Mouse (Mus musculus) liver, adult (tissue): ENCODE measurements around the gene Pde4b.

Experiments
- GATA4 ChIP-seq: IDR thresholded peaks from 2 replicates; pipeline ENCODE4 v1.6.1; 2014; ENCODE audit warnings: mild to moderate bottlenecking, low read length; ENCODE audit not compliant: insufficient replicate concordance

The Pde4b gene

DNA sequence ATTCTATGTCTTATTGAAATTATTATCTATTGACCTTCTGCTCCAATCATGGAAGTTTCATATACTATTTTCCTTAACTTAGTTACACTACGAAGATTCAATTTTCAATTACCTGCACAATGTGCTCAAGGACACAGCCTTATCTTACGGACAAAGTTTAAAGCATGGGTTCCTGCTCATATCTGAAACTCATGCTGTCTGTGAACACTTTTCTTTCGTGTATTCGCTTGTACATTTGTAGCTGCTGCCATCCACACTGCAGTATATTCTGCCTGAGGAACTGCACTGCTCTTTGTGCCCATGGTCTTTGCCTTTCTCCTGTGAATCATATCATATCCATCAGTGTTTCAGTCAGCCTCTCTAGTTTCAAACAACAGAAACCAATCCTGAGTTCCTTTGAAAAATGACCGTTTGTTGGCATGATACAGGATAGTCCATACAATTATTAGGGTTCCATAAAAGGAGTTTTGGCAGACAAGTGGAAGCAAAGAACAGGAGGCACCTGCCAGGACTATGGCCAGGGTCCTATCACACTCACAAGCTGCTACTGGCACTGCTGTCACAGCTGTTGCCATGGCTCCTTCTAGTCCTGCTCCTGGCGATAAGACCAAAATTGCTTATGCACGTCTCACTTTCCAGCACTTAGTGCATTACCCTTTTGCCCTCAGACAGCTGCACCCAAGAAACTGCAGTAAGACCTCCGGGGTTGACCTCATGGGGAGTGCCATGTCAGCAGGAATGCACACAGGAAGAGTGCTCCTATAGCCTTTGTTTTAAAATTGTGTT lies 359.0 kb downstream of the Pde4b start:
- no peak for TF ChIP-seq GATA4

- no peak for TF ChIP-seq GATA4
Observed at GRCm38 (mm10) chr4:102456426-102456825, 369.1 kb downstream of the Pde4b start.

GRCm38 (mm10) chr4:102459216-102459999 lies 372.1 kb downstream of the Pde4b start:
- no peak for TF ChIP-seq GATA4

DNA sequence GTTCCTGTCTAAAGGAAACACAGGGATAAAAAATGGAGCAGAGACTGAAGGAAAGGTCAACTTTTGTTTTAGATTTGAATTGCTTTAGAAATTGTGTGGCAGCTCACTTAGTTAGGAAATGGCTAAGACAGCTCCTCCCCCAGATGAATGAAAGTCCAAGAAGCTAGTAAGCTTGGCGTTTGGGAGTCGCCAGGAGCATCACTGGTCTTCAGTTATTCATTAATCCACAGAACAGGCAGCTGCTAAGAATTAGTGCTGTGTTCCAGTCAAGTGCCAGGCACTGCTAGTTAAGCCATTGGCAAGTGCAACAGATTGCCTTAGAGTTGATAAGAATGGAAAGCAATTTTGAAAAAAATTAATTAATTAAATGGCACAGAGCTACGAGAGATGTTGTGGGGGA lies 390.8 kb downstream of the Pde4b start:
- no peak for TF ChIP-seq GATA4

DNA sequence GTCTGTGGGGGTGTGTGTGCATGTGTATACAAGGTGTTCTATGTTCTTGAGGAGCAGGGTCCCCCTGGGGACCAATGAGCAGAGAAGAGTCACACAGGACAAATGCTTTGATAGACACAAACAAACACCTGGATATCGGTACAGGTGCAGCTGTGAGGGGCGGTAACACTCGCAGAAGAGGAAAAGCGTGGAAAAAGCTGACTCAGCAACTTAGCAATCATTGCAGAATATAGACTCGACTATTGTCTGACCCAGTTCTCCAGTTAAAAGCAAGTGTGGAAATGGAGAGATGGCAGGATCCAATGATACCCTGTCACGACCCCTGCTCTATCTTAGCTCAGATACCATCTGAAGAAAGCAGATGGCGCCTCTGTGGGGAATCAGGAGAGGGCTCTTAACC lies 391.5 kb downstream of the Pde4b start:
- TF ChIP-seq GATA4 = no peak

- TF ChIP-seq GATA4 = no peak
Observed at GRCm38 (mm10) chr4:102480830-102481484, 393.6 kb downstream of the Pde4b start.

GRCm38 (mm10) chr4:102483354-102484018 lies 396.1 kb downstream of the Pde4b start:
- no peak for TF ChIP-seq GATA4

GRCm38 (mm10) chr4:102484738-102485137 lies 397.4 kb downstream of the Pde4b start:
- no peak for TF ChIP-seq GATA4

GRCm38 (mm10) chr4:102486134-102486920 lies 399.0 kb downstream of the Pde4b start:
- TF ChIP-seq GATA4 = no peak

GRCm38 (mm10) chr4:102486921-102487240 lies 399.5 kb downstream of the Pde4b start:
- no peak for TF ChIP-seq GATA4

DNA sequence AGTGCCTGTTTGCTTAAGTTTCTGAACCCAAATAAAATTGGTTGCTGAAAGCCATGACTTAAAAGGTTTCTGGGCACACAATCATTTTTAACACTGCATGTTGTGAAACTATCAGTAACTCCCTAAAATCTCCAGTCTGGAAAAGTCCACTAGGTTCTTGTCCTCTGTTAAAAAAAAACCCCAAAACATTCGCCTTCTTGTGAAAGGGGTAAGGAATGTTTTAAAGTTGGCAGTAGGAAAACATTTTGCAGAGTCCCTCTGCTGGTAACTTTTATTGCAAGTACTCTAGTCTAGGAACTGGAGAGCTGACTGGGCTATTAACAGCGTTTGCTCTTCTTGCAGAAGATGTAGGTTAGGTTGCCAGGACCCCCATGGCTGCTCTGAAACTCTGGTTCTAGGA lies 400.7 kb downstream of the Pde4b start:
- TF ChIP-seq GATA4 = no peak

DNA sequence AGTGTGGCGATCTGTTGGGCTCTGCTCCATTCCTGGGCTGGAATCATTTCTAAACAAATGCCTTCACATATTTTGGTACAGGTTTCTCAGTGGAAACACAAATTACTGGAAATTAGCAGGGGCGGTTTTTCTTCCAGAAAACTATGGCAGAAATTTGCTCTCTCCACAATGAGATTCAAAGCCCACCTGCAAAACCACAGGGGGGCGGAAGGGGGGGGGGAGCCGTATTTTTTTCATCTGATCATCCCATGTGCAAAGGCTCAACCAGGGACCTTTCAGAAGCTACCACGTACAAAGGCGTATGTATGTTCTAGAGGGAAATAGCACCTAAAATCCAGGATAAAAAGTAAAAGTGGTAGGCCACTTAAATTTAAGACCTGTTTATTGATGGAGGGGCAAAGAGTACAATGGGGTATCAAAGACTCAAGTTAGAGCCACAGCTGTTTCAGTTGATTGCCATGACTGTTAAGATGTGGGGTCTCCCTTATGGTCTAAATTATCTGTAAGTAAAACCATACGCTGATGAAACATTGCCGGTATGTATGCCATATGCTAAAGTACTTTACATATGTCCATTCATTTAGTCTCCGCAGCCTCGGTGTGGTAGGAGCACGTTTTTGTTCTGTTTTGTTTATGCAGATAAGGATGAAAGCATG lies 404.3 kb downstream of the Pde4b start:
- no peak for TF ChIP-seq GATA4

GRCm38 (mm10) chr4:102492911-102493310 lies 405.6 kb downstream of the Pde4b start:
- no peak for TF ChIP-seq GATA4
